Mouse (Mus musculus) ZHBTc4 (cell line): ENCODE measurements at regions not wholly inside any gene's neighbourhood (a gene's known extent, or its start where the extent isn't known, plus 50 kb on each side); places are given as distances from the start of the nearest gene placed in this dataset.
"Not testable (repeated sequence)": the region's sequence is repeated elsewhere in the genome, so short reads cannot be mapped to it uniquely, and the experiment has no call there.

Source experiments
- DNase-seq: peaks from one replicate; pipeline ENCODE4 v3.0.0-alpha.2; 2011; ENCODE audit warnings: low read depth, low spot score

- DNase-seq: no peak
Observed at GRCm38 (mm10) chr10:38458975-38459374, 362.6 kb downstream of the Rfpl4b start.

DNA sequence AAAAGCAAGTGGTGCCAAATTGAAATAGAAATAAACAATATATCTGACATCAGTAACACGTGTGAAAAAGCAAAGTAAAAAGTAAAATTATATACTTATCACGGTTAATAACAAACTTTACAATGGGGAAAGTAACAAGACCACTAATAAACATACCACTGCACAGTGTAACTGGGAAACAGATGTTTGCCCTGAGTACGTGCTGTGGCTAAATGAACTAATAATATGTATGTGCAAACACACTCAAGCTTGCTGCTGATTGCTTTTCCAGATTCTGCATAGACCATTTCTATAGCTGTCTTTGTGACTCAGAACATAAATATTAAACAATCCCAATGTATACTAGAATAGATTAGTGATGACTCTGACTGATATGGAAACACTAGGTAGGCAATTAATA is 363.2 kb downstream of the Rfpl4b start:
- no peak for DNase-seq

DNA sequence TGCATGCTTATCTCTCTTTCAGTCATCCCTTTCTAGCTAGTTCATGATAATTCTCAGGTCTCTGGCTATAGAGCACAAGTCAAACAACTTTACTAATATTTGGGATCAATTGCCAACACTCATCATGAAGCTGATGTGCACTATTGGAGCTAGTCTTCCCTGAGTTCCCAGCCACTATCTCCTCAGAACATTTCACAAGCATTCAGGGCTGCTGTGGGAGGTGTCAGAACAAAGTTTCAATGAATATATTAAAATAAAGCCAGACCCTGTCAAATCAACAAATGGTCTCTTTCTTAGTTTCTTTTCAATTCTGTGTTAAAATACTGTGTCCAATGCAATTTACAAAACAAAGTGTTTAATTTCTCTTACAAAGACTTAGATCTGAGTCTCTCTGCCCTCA is 364.8 kb downstream of the Rfpl4b start:
- DNase-seq: no peak

DNA sequence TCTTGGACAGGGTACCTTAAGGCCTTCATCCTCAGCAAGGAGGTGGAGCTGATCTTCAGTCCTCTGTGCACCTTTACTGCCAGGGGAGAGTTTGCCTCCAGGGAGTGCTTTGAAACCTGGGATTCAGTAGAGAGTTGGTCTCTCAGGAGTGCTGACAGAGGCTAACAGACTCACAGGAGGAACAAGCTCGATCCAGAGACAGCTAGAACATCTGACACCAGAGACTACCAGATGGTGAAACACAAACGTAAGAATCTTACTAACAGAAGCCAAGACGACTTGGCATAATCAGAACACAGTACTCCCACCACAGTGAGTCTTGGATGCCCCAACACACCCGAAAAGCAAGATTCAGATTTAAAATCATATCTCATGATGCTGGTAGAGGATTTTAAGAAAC is 372.3 kb downstream of the Rfpl4b start:
- no peak for DNase-seq

GRCm38 (mm10) chr10:38447706-38448105 is 373.9 kb downstream of the Rfpl4b start:
- no peak for DNase-seq

DNA sequence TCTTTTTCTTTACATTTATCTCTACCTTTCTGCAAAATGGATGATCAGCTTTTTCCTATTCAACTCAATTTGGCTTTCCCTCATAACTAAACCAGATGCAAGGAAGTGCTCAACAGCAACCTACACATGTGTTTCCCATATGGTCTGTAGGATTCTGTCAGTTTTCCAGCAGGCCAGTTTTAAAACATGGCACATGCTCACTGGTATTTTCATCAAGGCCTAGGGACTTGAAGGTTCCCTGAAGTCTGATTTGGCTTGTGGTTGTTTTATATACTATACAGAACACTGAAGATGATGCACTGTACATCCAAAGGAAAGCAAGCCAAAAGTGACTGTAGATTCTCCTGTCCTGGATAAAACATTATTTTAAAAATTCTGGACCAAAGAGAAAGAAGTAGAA is 374.3 kb downstream of the Rfpl4b start:
- DNase-seq: no peak

- DNase-seq: no peak
Observed at GRCm38 (mm10) chr10:38439286-38439685, 382.3 kb downstream of the Rfpl4b start.

GRCm38 (mm10) chr10:38436907-38437306 is 384.7 kb downstream of the Rfpl4b start:
- DNase-seq: no peak

GRCm38 (mm10) chr10:38421541-38421940 is 400.0 kb downstream of the Rfpl4b start:
- no peak for DNase-seq

DNA sequence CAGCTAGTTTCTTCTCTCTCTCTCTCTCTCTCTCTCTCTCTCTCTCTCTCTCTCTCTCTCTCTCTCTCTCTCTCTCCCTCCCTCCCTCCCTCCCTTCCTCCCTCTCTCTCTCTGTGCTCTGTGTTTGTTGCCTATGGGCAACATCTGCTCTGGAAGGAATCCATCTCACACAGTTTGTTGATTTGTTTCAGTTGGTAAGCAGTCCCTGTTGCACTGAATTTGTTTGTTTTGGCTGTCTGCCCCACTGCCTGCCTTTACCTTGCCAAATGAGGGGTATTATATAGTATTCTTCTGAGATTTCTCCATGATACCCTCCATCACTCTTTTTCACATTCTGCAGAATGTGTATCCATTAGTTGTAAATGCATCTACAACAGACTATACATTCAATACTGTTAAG is 401.8 kb downstream of the Rfpl4b start:
- no peak for DNase-seq

DNA sequence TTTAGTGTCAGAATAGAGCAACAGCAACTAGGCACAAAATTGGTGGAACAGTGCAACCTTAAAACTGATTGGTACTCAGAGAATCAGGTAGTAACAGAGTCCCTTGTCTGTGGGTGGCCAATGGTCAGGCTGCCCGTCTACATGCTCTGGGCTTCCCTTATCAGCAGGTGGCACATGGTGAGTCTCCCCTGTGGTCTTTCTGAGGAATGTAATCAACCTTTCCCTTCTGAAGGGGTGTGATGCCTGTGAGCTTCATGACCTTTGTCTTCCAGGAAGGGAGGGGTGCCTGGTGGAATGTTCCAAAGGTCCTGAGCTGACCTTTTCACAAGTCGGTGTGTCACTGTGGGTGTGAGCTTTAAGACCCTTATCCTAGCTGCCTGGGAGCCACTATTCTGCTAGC is 438.4 kb downstream of the Rfpl4b start:
- peak; percentile 61 for DNase-seq

GRCm38 (mm10) chr10:38381873-38382296 is 439.7 kb downstream of the Rfpl4b start:
- no peak for DNase-seq

- no peak for DNase-seq
Observed at GRCm38 (mm10) chr10:38380388-38380787, 441.2 kb downstream of the Rfpl4b start.

DNA sequence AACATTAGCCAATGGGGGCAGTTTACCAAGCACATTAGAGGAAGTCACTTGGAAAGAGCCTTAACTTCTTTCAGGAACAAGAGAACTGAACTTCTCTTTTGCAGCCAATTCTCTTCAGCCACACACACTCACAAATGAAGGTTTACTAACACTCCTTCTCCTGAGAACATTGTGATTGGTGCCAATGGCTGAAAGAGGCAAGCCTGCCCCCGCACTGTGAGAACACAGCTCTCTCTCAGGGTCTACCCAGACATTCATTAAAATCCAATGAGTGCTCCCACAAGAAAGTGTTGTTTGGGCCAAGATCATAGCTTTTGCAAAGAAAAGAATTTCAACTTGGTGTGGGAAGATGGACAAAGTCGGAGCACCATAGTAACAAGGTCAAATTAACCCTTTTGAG is 454.8 kb downstream of the Rfpl4b start:
- no peak for DNase-seq

- no peak for DNase-seq
Observed at GRCm38 (mm10) chr10:38364876-38365275, 456.7 kb downstream of the Rfpl4b start.

DNA sequence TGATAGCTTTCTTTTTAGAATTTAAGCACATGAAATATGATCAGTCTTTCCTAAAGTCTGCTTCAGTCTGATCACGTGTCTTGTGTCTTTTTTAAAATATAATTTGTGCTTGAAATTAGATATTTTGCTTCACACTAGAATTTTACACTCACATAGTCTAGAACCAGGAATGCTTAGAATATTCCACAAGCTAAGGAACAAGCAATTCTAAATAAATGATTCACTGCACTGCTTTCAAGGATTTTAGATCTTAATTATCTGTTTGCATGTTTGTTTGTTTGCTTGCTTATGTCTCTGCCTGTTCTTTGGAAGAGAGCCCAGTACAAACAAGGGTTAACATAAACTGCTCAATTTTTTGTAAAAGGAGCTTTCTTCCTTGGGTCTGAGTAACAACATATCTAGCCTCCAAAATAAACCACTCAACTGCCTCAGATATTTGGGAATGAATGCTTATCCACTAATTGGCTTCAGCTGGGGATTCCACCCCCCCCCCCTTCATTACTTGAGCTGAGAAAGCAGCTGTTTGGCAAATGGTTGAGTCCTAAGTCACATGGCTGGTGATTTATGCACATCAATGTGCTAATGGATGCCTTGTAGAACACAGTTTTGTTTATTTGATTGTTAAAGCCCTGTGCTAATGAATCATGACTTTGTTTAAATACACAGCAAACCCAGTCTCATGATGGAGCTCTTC is 463.9 kb downstream of the Rfpl4b start:
- no peak for DNase-seq

GRCm38 (mm10) chr10:38353973-38354372 is 467.6 kb downstream of the Rfpl4b start:
- no peak for DNase-seq

GRCm38 (mm10) chr10:38353526-38353925 is 468.1 kb downstream of the Rfpl4b start:
- DNase-seq: no peak

DNA sequence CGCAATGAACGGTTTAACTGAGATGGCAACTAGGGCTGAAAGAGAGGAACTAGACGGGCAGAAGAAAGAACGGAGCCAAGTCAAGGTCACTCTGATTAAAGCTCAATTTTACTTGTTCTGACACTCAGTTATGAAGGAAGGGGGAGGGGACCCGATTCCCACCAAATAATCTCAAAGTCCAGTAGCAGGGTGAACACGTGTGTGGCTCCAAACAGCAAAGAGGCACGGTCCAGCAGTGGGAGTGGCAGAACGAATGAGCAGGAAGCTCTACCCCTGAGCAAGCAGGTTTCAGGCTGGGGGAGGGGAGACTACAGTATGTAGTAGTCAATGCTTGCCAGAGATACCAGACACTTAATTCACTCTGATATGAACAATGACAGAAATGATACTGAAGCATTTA is 474.6 kb downstream of the Rfpl4b start:
- not testable (repeated sequence) for DNase-seq

DNA sequence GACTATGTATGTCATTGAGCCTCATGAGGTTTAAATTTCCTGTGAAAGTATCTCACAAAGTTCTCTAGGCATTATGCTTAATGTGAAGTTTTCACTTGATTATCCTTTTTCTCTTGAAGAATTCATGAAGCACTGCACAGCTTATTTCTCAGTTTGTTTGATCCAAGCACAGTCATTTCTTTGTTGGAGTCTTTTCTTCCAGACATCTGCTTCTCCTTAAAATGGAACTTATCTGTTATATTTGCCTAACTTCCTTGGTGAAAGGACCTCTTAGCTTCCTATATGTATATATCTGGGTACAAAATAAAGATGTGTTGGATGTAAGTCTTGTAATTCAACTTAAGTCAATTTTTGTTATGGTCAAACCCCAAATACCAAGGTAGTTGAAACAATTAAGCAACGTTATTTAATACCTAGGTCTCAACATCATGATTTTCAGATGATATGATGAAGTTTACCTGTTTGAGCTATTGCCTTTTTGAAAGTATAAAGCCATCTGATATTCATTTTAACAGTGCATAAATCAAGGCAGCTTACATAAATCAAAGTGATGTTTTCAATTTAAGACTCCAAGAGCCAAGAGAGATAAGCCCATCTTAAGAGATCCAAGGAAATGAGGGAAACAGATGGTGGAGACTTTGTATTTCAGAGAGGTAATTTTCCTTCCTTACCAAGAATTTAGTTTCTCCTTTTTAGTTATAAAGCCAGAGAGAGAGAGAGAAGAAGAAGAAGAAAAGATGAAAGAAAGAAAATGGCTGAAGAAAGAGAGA is 481.0 kb downstream of the Rfpl4b start:
- no peak for DNase-seq

DNA sequence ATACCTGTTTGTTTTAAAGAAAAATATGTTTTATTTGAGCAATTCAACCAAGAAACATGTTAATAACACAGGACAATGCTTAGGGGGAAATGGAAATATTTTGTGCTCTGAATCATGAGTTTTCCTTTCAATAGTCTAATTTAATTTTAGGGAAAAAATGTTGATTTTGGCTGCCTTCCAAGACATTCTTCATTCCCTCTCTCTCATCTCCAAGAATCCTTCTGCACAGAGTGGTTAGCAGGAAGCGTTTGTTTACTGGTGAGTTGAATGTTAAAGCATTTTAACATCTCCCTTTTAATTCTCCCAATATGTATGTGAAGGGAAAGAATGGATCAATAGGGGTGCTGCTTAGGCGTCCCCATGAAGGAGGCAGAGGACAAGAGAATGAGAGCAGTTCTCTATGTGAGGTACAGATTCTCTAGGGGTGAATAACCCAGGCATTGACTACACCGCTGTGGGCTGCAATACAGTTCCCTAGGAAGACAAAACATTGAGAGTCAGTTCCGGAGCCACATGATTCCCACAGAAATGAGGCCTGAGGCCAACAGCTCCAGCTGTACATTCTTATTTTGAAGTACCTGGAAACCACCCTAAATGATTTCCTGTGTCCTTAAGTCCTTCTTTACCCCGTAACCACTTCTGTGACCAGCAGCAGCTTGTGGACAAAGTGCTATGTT is 512.7 kb downstream of the Rfpl4b start:
- no peak for DNase-seq

DNA sequence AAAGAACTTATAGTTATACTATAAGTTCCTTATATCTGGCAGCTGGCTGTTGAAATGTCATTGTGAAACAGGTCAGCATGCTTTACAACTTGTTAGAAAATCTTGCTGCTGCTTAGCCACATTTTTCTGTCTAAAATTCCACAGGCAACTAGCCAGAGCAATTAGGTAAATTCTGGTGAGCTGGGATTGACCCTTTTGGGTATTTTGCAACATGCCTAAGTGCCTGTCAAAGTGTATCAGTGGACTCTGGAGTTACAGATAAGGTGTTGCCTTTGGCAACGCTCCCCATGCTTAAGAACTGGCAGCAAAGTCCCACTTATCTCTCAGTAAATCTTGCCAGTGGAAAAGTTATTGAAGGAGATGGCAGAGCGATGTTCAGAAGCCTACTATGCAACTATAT is 525.9 kb downstream of the Rfpl4b start:
- DNase-seq: no peak
